Mouse (Mus musculus) neural tube, embryonic 13.5 days (tissue): ENCODE measurements around the gene Clic1. TPM values are rescaled to one million over a fixed set of nuclear protein-coding genes. Genes with fewer than 3 reads are reported as not detected.

Experiments
- ATAC-seq: fragments of 200-750 bp; cut with Nextera tagmentation; 2 replicates; pipeline ENCODE4 v1.8.0; 2017; ENCODE audit warnings: low read depth, mild to moderate bottlenecking, moderate TSS enrichment, moderate library complexity
- H3K27ac ChIP-seq: fragments of 300-500 bp; sonication (generic); replicated peaks from 2 replicates; pipeline ENCODE4 v1.5.1; 2015; ENCODE audit warnings: moderate library complexity, mild to moderate bottlenecking, inconsistent platforms
- H3K27me3 ChIP-seq: fragments of 300-500 bp; sonication (generic); 2 replicates; pipeline ENCODE4 v1.6.1; 2015; ENCODE audit warnings: mild to moderate bottlenecking, inconsistent platforms
- H3K36me3 ChIP-seq: fragments of 300-500 bp; sonication (generic); 2 replicates; pipeline ENCODE4 v1.6.1; 2015; ENCODE audit warnings: mild to moderate bottlenecking, inconsistent platforms
- H3K4me1 ChIP-seq: fragments of 300-500 bp; sonication (generic); replicated peaks from 2 replicates; pipeline ENCODE4 v1.6.1; 2015; ENCODE audit warnings: inconsistent platforms
- H3K4me2 ChIP-seq: fragments of 300-500 bp; sonication (generic); 2 replicates; pipeline ENCODE4 v1.6.1; 2015; ENCODE audit warnings: inconsistent platforms, mild to moderate bottlenecking, moderate library complexity
- H3K4me3 ChIP-seq: fragments of 300-500 bp; sonication (generic); 2 replicates; pipeline ENCODE4 v1.5.1; 2015; ENCODE audit warnings: mild to moderate bottlenecking, inconsistent platforms
- H3K9ac ChIP-seq: fragments of 300-500 bp; sonication (generic); 2 replicates; pipeline ENCODE4 v1.6.1; 2015; ENCODE audit warnings: moderate library complexity, mild to moderate bottlenecking, inconsistent platforms
- H3K9me3 ChIP-seq: fragments of 300-500 bp; sonication (generic); 2 replicates; pipeline ENCODE4 v1.6.1; 2016; ENCODE audit warnings: inconsistent platforms
- WGBS: fragments of 180-500 bp; shearing (Covaris S2); methylation state at CpG from one replicate; pipeline ENCODE4 v1.1.7; 2015; 5-methylcytosine and 5-hydroxymethylcytosine counted together
- polyA plus RNA-seq: library from polyadenylated mRNA; unstranded; fragments of >200 nt; fragmentation: Nextera tagmentation; extraction: Ambion mirVana; gene quantifications from 2 replicates; pipeline ENCODE4 v1.2.1, GENCODE M21; 2015

Gene Clic1
- polyA plus RNA-seq, 1 experiment from 2014 or later, result 145 TPM

GRCm38 (mm10) chr17:35106522-35106921, 56.8 kb downstream of the Clic1 start:
- no peak overlapping the region for H3K4me2 ChIP-seq
- H3K4me1 ChIP-seq, result peaks cover 8% of the 10 kb centered on the region; the same call in 1 of the 2 replicates
- WGBS, result 75% methylated on average over 3 of the region's 3 CpGs
- no peaks in the 10 kb centered on the region for H3K9me3 ChIP-seq
- no peak overlapping the region for H3K27ac ChIP-seq
- H3K4me3 ChIP-seq, result no peak overlapping the region
- no peak for ATAC-seq
- peaks cover 30% of the 10 kb centered on the region for H3K36me3 ChIP-seq
- H3K9ac ChIP-seq, result no peak overlapping the region
- H3K27me3 ChIP-seq, result no peaks in the 10 kb centered on the region

GRCm38 (mm10) chr17:35108097-35108496, 58.3 kb downstream of the Clic1 start, which contains the start of gene Ly6g5c:
TSS of gene Ly6g5c (plus strand) at chr17:35108279.
- Histone ChIP-seq H3K36me3 (peaks cover 14% of the 10 kb centered on the region), H3K9ac (no peak within 1 kb of the TSS), H3K27me3 (no peaks in the 10 kb centered on the region), H3K4me2 (no peak within 1 kb of the TSS), H3K27ac (no peak within 1 kb of the TSS), H3K4me3 (no peak within 1 kb of the TSS), H3K9me3 (no peaks in the 10 kb centered on the region), H3K4me1 (peaks cover 8% of the 10 kb centered on the region; the same call in 1 of the 2 replicates)
- no peak for ATAC-seq
- whole genome bisulfite sequencing, result 78% methylated on average over 6 of the region's 6 CpGs

Other genes with a start within 250 kb of the Clic1 start
- not detected in 2 replicates for gene Cyp21a1, start 245.4 kb upstream of the Clic1 start, polyA plus RNA-seq
- 31.6 and 34.2 TPM in 2 replicates for gene Stk19, start 213.0 kb upstream of the Clic1 start, polyA plus RNA-seq
- 63.0 and 63.2 TPM in 2 replicates for gene Dxo, start 212.9 kb upstream of the Clic1 start, polyA plus RNA-seq
- gene Skiv2l, start 199.8 kb upstream of the Clic1 start, polyA plus RNA-seq, result 49.7 and 57.1 TPM in 2 replicates
- 81.6 and 90.5 TPM in 2 replicates for gene Nelfe, start 199.6 kb upstream of the Clic1 start, polyA plus RNA-seq
- gene Cfb, start 187.4 kb upstream of the Clic1 start, polyA plus RNA-seq, result 1.8 and 2.9 TPM in 2 replicates
- 9.5 and 10.4 TPM in 2 replicates for gene Zbtb12, start 170.5 kb upstream of the Clic1 start, polyA plus RNA-seq
- not detected in 2 replicates for gene Gm20547, start 167.9 kb upstream of the Clic1 start, polyA plus RNA-seq
- 0.99 and 2.1 TPM in 2 replicates for gene C2, start 151.7 kb upstream of the Clic1 start, polyA plus RNA-seq
- 86.8 and 88.7 TPM in 2 replicates for gene Ehmt2, start 151.5 kb upstream of the Clic1 start, polyA plus RNA-seq
- not detected in 2 replicates for gene Slc44a4, start 135.5 kb upstream of the Clic1 start, polyA plus RNA-seq
- gene Neu1, start 118.7 kb upstream of the Clic1 start, polyA plus RNA-seq, result 30.2 and 30.6 TPM in 2 replicates
- gene Hspa1b, start 90.7 kb upstream of the Clic1 start, polyA plus RNA-seq, result 0.38 and 0.47 TPM in 2 replicates
- not detected in 2 replicates for gene Gm20481, start 80.1 kb upstream of the Clic1 start, polyA plus RNA-seq
- 6.0 and 6.3 TPM in 2 replicates for gene Hspa1a, start 77.8 kb upstream of the Clic1 start, polyA plus RNA-seq
- 1.5 and 2.2 TPM in 2 replicates for gene Hspa1l, start 77.3 kb upstream of the Clic1 start, polyA plus RNA-seq
- gene Lsm2, start 68.1 kb upstream of the Clic1 start, polyA plus RNA-seq, result 99.4 and 99.8 TPM in 2 replicates
- gene Vars, start 49.0 kb upstream of the Clic1 start, polyA plus RNA-seq, result 57.9 and 58.2 TPM in 2 replicates
- gene Vwa7, start 33.4 kb upstream of the Clic1 start, polyA plus RNA-seq, result 0.17 and 0.18 TPM in 2 replicates
- gene Sapcd1, start 21.9 kb upstream of the Clic1 start, polyA plus RNA-seq, result 2.5 and 2.6 TPM in 2 replicates
- gene Msh5, start 3.2 kb upstream of the Clic1 start, polyA plus RNA-seq, result 2.8 and 3.1 TPM in 2 replicates
- 417 and 431 TPM in 2 replicates for gene Ddah2, start 9.1 kb downstream of the Clic1 start, polyA plus RNA-seq
- 0.54 TPM in 1 of 2 replicates, not detected in the other for gene Ly6g6c, start 15.4 kb downstream of the Clic1 start, polyA plus RNA-seq
- 0.28 and 0.38 TPM in 2 replicates for gene Mpig6b, start 16.2 kb downstream of the Clic1 start, polyA plus RNA-seq
- gene Ly6g6e, start 26.9 kb downstream of the Clic1 start, polyA plus RNA-seq, result 0.46 and 0.55 TPM in 2 replicates
- 0.95 and 1.8 TPM in 2 replicates for gene Ly6g6d, start 28.1 kb downstream of the Clic1 start, polyA plus RNA-seq
- 0.44 and 0.68 TPM in 2 replicates for gene Ly6g6f, start 35.6 kb downstream of the Clic1 start, polyA plus RNA-seq
- 98.2 and 104 TPM in 2 replicates for gene Abhd16a, start 39.3 kb downstream of the Clic1 start, polyA plus RNA-seq
- gene Ly6g5c, start 58.3 kb downstream of the Clic1 start, polyA plus RNA-seq, result not detected in 2 replicates
- gene Ly6g5b, start 65.5 kb downstream of the Clic1 start, polyA plus RNA-seq, result 1.4 and 1.7 TPM in 2 replicates
- 20.9 and 25.5 TPM in 2 replicates for gene Gpank1, start 71.5 kb downstream of the Clic1 start, polyA plus RNA-seq
- gene Csnk2b, start 72.1 kb downstream of the Clic1 start, polyA plus RNA-seq, result 333 and 339 TPM in 2 replicates
- gene D17H6S53E, start 76.4 kb downstream of the Clic1 start, polyA plus RNA-seq, result 8.9 and 10.6 TPM in 2 replicates
- gene Apom, start 82.1 kb downstream of the Clic1 start, polyA plus RNA-seq, result 0.61 and 0.77 TPM in 2 replicates
- gene Bag6, start 85.2 kb downstream of the Clic1 start, polyA plus RNA-seq, result 67.1 and 75.0 TPM in 2 replicates
- gene Prrc2a, start 114.9 kb downstream of the Clic1 start, polyA plus RNA-seq, result 178 and 185 TPM in 2 replicates
- gene Aif1, start 126.1 kb downstream of the Clic1 start, polyA plus RNA-seq, result 11.4 and 12.7 TPM in 2 replicates
- gene Lst1, start 138.5 kb downstream of the Clic1 start, polyA plus RNA-seq, result 7.8 and 8.9 TPM in 2 replicates
- 0.22 and 0.58 TPM in 2 replicates for gene Ltb, start 144.5 kb downstream of the Clic1 start, polyA plus RNA-seq
- gene Tnf, start 152.0 kb downstream of the Clic1 start, polyA plus RNA-seq, result 0.13 TPM in 1 of 2 replicates, not detected in the other
- 0.42 TPM in 1 of 2 replicates, not detected in the other for gene Lta, start 155.4 kb downstream of the Clic1 start, polyA plus RNA-seq
- 0.56 TPM in 1 of 2 replicates, not detected in the other for gene Gm16181, start 170.9 kb downstream of the Clic1 start, polyA plus RNA-seq
- 58.9 and 66.1 TPM in 2 replicates for gene Atp6v1g2, start 183.7 kb downstream of the Clic1 start, polyA plus RNA-seq
- 9.5 and 10.8 TPM in 2 replicates for gene Nfkbil1, start 185.8 kb downstream of the Clic1 start, polyA plus RNA-seq
- gene Ddx39b, start 191.8 kb downstream of the Clic1 start, polyA plus RNA-seq, result 385 and 402 TPM in 2 replicates
- gene H2-D1, start 212.8 kb downstream of the Clic1 start, polyA plus RNA-seq, result 70.5 and 79.1 TPM in 2 replicates